Mouse (Mus musculus): ENCODE results near the gene Mest.
A peak's percentile ranks its signal among the peaks of the same experiment; 100 is the strongest.

Gene Mest

DNA sequence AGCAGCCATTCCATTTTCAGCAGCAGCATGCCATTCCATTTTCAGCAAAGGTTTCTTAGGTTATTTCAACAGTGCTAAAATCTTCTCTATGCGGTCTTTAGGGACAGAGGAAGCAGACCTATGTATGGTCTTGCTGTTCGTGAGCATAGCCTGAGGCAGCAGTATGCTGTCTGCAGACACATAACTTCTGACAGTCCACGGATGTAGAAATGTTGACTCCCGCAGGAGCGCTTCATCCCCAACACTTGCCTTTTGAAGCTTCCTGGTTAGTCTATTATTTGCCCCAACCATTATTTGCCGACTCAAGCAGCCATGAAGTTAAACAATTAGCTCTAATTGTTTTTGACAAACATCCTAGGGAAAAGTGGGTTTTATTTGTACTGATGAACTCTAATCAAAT lies 14.2 kb upstream of the Mest start:
- DNase-seq (ENCODE audit: low read depth) = no peak

DNA sequence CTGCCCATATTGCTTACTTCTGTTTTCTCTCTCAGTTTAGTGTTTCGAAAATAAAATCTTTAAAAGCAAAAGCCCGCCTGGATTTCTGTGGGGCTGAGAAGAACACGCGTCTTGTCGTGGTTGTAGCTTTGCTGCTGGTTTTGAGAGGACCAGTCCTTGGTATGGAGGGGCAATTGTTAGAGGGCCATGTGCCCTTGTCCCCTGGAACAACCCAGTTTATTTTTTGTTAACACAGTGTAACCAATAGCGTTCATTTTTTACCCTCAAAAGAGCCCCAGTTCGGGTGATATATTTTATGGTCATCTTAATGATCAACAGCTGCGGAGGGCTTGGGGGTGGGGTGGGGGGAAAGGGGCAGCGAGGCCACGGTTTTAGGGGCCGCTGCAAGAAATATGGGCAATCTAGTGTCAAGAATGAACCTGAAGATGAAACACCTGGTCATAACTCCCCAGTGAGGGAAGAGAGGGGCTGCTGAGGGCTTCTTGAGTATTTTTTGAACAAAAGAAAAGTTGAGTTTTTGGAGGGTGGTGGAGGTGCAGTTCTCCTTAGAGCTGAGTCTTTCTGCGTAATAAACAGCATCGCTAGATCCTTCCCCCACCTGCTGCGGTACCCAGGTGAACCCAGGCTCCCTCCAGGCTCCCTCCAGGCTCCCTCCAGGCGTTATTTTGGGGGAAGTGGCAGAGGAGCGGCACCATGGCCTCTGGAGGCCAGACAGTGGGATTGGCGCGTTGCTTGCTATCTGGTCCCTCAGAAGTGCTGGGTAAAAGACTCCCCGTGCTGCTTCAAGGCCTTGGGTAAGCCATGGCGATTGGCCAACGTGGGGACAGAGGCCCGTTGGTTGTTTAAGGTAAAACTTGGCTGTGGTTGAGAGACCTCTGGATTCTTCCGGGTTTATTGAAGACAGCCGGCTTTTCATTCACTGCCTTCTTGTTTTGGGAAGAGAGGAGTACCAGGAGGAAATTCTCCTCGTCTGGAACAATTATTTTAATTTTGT lies 12.7 kb upstream of the Mest start:
- no peak for DNase-seq (ENCODE audit: low read depth)

DNA sequence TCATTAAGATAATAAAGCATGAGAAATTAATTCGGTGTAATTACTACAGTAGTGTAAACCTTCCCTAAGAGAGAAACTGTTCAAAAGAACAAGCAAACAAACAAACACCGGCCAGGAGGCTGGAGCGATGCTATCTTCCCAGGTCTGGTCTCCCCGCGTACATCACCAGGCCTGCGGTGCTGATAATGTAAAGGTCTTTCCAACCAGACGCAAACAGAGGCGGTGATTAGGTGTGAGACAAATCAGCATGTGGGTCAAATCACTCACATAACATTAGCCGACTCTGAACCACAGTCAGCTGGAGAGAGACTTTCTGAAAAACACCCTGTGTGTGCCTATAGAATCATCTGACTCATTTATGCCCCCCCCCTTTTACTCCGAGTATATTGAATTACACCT lies 12.0 kb upstream of the Mest start:
- DNase-seq (ENCODE audit: low read depth) = no peak

DNA sequence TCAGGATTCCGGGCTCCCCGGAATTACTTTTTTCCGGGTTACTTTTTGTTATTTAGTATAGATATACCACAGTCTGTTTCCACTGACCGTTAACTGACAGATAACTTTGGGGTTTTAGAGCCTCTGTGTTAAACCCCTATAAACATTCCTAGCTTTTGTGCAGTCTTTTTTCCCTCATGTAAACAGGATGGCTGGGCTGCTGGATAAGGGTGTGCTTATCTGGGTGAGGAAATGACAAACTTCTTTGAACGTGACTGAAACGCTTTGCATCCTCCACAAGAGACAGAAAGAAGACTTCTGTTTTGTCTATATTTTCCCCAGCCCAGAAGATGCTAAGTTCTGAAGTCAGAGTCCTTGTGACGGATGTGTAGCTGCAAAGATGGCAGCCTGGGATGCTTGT lies 10.9 kb upstream of the Mest start:
- DNase-seq (ENCODE audit: low read depth) = no peak

DNA sequence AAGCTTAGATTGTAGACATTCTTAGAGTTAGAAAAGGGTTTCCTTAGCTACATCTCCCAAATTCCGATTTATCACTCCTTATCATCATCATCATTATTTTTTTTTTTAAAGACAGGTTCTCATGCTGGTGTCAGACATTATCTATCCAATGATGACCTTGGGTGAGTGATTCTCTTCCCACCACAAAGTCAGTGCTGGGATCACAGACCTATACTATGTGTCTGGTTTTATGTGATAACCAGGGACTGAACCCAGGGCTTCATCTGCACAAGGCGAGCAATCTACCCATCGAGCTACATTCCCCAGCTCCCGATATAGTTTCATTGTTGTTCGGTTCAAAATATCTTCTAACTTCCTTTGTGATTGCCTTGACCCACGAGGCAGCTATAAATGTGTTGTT lies 9.9 kb upstream of the Mest start:
- DNase-seq (ENCODE audit: low read depth) = no peak

DNA sequence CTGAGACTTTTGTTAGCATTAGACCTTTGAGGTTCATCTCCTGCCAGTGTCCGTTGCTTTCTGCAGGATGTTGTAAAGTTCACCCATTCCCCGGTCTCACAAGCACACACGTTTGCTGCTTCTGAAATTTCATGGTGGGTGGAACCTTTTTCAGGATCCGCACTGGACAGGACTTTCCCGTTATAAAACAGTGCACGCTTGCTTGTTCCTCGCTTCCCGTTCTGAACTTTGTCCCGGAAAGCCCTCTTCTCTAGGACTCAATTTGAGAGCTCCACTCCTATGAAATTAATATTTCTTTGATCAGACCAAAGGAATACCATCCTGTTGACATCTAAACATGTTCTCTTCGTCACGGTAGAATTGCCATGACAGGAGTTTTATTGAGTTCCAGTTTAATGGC lies 9.5 kb upstream of the Mest start:
- DNase-seq (ENCODE audit: low read depth) = no peak

DNA sequence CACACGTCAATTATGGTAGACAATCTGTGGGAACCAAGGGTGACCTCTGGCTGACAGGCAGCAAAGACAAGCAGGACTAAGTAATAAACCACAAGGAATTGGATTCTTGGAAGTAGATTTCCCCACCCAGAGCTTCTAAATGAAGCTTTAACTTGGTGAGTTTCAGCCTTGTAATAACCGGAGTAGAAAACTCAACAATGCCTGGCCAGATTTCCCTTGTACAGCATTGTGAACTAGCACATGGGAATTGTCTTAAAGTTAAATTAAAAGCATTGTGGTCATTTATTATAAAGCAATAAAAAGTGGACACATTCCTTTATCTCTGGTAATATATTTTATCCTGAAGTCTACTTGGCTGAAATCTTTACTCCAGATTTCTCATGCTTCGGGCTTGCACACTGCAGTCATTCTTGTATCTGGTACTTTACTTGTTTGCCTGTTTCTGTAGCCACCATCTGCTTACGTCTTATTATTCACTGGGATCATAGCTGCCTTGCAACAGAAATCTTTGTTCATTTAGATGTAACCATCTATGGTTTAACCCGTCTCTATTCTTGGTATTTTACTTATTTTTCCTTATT lies 8.4 kb upstream of the Mest start:
- no peak for DNase-seq (ENCODE audit: low read depth)

DNA sequence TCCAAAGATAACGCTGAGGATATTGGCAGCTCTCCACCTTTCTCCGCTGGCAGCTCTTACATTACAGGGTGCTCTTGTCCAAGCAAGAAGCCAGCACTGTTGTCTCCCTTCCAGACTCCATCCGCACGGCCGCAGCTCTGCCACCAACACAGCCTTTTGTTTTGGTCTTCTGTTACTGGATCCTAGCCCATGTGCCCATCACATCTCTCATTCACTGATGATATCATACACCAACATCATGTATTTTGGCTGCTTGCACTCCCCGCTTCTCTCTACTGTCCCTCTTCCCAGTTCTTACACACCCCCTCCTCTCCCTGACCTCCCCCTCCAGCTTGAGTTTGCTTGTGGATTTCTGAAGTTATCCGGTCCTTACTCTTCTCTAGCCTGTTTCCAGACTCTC lies 6.6 kb upstream of the Mest start:
- no peak for DNase-seq (ENCODE audit: low read depth)

DNA sequence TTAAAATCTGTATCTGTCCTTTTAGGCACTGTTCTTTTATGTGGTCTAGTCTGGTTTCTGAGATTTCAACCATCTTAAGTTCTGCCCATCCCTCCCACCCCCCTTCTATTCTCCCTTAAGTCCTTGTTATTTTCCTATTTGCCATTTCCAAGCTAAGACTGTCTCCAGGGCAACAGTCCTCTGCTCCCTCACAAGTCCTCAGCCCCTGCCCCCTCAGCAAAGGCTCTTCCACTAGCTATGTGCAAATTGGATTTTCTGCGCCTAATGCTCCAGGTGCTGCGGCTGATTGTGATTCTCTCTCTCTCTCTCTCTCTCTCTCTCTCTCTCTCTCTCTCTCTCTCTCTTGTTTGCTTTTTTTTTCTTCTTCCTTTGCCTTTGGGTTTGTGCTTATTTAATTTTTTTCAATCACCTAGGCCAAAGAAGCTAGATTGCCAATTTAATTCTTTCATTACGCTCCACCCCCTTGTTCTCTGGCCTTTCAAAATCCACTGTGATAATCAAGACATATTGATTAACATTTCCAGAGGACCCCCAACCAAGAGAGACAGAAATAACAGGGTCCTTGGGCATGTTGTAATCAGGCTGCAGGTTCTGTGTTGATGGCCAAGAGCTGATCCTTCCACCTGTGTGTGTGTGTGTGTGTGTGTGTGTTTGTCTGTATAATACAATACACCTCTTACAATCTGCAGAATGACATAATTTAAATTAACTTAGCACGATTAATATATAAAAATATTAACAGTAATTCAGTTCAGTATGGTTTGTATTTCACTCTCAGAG lies 772 bp upstream of the Mest start:
- DNase-seq (ENCODE audit: low read depth) = no peak

DNA sequence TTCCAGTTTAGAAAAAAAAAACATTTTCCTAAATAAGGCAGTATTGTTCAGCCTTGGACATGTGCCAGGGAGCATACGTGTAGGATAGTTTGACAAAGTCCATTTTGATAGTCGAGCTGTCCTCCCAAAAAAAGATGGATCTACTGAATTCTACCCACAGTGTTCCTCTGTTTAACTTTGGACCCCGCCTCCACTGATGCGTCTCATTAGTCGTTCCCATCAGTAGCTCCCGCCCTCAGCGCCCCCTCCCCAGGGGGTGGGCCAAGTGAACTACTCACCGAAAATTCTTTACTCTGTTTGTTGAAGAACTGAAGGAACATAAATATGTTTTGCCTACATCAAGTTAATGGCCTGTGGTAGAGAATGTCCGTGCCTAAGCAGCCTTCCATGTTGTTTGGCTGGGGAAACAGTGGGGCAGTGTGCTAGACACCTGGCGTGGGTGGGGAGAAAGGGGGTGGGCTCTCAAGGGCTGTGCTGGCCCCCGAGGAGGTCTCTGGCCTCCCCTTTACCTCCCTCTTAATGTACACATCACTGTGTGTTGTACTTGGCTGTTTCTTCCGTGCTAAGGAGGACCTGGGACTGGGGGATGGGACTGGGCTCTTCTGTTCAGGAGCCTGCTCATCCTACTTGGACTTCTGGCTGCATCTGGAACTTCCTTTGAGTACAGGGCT lies 7.1 kb downstream of the Mest start:
- DNase-seq (ENCODE audit: low read depth) = no peak

DNA sequence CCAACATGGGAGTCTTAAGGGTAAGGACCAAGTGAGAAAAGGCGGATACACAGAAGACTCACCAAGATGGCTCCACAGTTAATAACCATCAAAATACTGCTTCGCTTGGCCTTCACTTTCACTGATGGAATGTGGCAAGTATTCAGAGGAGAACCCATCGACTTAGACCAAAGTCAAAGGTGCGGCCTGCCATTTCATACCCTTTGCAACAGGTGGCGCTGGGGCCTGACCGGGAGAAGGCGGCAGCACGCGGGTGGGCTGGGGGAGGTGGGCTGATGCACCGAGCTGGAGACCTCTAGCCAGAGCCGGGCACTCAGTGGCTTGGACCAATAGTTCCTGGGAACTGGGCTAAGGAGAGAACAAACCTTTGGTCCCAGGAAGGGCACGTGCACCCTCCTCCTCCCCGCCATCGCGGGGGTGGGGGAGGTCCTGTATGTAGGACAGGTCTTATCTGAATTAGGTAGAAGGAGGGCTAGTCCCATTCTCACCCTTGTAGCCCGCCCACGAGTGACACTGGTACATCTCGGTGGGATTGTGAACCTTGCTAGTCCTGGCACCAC lies 9.3 kb downstream of the Mest start:
- no peak for DNase-seq (ENCODE audit: low read depth)

DNA sequence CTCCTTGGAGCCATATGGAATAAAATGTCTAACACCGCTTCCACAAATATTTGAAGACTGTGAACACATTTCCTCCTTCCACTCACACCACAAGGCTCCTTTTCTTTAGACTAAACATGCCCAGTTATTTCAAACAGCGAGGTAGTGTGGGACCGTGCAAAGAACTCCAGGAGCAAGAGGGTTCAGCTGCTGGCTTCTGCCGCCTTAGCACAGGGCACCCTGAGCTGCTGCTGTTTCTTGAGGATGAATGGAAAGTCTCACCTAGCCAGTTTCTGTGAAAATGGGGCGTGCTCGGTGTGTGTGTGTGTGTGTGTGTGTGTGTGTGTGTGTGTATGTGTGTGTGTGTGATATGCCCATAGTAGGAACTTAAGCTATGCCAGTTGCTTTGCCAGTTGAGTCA lies 11.1 kb downstream of the Mest start:
- DNase-seq (ENCODE audit: low read depth) = no peak

DNA sequence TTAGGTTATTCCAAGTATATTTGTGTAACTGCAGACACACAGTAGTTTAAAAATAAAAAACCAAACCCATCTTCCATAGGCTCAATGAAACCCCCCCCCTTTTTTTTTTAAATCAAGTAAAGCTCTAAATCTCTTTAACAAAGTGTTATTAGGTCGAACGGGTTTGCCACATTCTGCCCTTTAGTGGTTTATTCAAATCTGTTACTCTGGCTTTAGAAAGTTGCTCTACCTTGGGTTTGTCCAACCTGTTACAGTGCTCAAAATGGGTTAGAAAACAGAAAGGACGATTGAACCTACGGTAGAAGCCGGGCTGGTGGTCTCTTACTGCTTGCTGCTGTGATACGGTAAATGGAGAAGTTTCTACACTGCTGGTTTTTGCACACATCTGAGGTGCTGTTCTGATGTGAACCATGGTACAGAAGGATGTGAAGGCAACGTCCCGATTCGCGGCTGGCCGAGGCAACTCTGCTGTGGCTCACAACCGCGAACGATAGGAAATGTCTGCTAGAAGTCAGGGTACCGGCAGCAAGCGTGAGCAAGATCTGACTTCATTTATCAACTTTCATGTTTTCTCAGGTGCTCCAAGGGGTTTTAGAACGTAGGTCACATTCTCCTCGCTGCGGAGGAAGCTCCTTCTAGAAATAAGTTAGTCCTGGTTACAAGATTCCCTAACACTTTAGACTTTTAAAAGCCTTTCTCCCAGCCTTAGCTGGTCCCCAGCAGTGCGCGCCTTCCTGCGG lies 11.8 kb downstream of the Mest start:
- no peak for DNase-seq (ENCODE audit: low read depth)

DNA sequence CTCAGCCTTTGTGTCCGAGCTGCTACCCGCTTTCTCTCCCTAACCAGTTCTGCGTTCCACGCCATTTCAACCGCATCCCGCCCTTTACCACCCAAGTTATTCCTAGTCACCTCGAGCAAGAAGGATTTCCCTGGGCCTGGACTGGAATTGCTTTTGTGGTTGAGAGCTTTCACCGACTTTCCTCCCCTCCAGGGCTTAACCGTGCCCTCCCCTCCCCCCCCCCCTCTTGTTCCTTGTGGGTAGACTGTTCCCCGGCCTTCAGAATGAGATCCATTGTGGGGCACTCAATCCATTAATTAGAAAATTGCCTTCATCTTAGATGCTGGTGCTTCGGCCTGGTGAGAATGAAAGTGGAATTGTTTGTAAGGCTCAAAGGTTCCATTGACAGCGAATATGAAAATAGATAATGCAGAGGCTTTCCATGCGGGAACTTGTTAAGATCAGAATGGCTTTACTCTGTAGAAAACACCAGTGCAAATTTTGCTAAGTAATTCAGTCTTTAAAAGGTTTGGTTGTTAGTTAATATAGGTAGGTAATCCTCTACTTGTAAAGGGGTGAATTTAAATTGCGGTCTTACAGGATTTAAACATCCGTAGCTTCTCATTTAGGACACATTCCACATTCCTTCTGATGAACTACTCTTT lies 12.5 kb downstream of the Mest start:
- no peak for DNase-seq (ENCODE audit: low read depth)

DNA sequence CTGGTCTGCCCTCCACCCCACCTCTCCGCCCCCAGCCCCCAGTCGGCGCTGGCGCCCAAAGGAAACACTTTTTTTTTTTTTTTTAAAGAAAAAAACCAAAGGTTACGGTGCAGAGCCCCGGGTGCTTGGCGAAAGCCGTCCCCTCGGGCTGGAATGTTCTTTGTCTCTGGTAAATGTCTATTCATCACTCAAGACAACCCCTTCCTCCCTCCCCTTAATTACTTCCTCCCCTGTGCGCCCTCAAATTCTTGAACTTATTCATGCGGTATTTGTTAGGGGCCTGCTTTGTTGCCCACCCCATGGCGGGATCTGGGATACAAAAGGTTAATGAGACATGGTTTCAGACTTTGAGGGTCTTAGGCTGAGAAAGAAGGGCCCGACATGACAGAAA lies 13.0 kb downstream of the Mest start:
- no peak for DNase-seq (ENCODE audit: low read depth)

DNA sequence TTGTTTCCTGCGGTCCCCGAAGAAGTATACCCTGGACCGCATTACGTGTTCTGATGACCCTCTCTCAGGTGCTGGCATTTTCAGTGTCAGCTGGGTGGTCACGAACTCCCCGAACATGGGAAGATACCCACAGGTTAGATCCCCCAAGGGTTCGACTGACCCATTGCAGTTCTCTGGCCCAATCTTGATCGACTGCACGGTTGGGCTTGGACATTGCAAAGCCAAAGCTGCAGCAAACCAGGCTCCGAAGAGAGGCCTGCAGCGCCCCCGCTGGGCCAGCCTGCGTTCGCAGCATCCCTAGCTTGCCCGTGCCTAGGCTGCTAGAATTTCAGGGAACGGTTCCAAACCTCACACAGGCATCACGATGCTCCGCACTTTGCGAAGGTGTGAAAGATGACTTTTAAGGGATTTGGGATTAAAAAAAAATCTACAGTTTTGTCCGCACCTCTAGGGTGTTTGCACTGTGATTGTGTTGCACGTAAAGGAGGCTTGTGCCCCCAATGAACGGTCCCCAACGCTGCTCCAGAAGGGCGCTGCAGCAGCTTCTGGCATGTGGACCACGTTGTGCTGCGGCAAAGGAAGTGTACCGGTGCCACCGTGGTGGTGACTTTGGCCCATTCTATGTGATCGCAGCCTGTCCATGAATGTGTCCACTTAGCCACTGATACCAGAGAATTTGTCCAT lies 13.7 kb downstream of the Mest start:
- peak; percentile 49 for DNase-seq (ENCODE audit: low read depth)

DNA sequence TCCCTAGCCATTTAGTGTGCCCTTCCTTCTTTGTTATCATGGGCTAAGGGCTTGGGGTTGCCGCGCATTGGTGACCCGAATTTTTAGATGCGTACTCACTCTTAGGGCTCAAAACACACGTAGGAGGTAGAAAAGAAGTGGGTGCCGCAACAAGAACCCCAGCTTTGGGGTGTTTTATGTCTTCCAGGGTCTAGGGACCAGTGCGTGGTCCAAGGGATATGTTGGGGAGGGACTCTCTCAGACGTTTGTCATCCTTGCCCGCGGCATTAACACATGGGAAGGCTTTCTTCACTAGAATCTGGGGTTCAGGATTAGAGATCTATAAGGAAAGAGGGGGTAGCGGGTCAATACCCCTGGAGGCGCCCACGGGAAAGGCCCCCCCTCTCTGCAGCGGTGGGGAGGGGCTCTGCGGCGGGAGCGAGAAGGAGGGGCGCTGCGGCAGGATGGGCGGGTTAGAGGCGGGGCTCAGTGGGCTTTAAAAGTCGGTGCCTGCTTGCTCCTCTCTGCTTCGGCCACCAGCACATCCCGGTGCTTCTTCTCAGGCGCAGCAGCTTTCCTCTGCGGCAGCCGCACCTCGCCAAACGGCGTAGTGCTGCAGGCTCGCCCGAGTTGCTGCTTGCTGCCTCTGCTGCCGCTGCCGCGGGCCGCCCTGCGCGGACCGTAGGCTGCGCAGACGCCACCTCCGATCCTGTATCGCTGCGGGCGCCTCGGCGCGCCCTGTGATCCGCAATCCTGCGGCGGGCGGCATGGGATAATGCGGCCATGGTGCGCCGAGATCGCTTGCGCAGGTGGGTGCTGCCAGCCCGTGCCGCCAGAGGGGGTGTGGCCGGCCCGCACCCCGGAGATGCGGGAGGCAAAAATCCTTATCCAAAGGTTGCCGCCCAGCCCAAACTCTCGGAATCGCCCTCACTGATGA lies 14.5 kb downstream of the Mest start:
- no peak for DNase-seq (ENCODE audit: low read depth)

DNA sequence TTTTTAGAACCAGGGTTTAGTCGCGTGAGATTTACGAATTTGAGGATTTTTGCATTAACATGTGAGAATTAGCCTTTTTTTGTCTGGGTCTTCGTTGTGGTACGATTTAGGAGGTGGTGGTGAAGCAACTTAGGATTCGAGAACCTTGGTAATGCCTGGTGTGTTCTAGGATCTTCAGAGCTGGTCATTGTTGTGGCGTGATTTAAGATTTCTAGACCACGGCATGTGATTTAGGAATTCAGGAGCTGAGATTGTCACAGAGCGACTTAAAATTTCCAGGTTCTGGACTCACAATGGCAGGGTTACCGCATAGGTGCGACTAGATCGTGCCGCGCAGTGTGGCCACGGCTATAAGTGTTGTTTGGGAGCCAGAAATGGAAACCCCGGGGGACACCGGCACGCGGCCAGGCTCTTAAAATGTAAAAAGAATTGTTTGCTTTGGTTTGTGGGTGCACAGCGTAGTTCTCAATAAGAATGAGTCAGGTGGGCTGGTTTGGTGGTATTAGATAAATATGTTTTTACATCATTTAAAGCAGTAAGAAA lies 15.2 kb downstream of the Mest start:
- DNase-seq (ENCODE audit: low read depth) = no peak
